Mouse (Mus musculus) ES-E14 (cell line): ENCODE measurements at regions not wholly inside any gene's neighbourhood (a gene's known extent, or its start where the extent isn't known, plus 50 kb on each side); places are given as distances from the start of the nearest gene placed in this dataset.

ENCODE experiments used
- CHD2 ChIP-seq: IDR thresholded peaks from 2 replicates; pipeline ENCODE4 v1.6.1; 2014; ENCODE audit warnings: mild to moderate bottlenecking, low read depth, low read length, inconsistent platforms
- MAFK ChIP-seq: IDR thresholded peaks from 2 replicates; pipeline ENCODE4 v1.6.1; 2014; ENCODE audit warnings: mild to moderate bottlenecking, low read depth, low read length, inconsistent platforms; ENCODE audit not compliant: insufficient read depth
- ZNF384 ChIP-seq: IDR thresholded peaks from 2 replicates; pipeline ENCODE4 v1.6.1; 2012; ENCODE audit warnings: low read depth, low read length, inconsistent platforms

- TF ChIP-seq MAFK (no peak), CHD2 (no peak), ZNF384 (no peak)
These were observed 55.1 kb upstream of the Eln start for GRCm38 (mm10) chr5:134802161-134802719.
